ENCODE assay signal across 11 mouse cellular contexts in genomic region chr14:121636935-121637510, GRCm38 (mm10).
DNase-seq lines count a peak whose midpoint lies in the region; ATAC-seq lines count a peak whose summit lies in the region.
"Had no signal": no experiment of that assay in that cellular context is flagged by ENCODE, and none has a peak within 500 bp of the region (broad histone marks: within the 10 kb centered on the region; RNA-seq: fewer than 3 reads in every experiment).

No protein-coding gene starts in this region.

- 74% methylated on average over 12 of the region's 12 CpGs for WGBS in heart, embryonic 11.5 days (ENCODE audit: insufficient replicate concordance)
- WGBS in stomach, embryonic 16.5 days = 67% methylated on average over 12 of the region's 12 CpGs

- no peaks in the 10 kb centered on the region for H3K27me3 ChIP-seq in heart, embryonic 11.5 days (ENCODE audit: control insufficient read depth, insufficient read depth, low read length)
- no peaks in the 10 kb centered on the region for H3K27me3 ChIP-seq in stomach, embryonic 16.5 days (ENCODE audit: control insufficient read depth, insufficient read depth, low read length)
- H3K27me3 ChIP-seq: CH12.LX; liver, embryonic 13.5 days; neural tube, embryonic 12.5 days had no signal

- ATAC-seq in heart, embryonic 11.5 days (replicated peaks; ENCODE audit: insufficient number of reproducible peaks, low FRiP score, low TSS enrichment) = no peak
- peak; percentile 70 for ATAC-seq in stomach, embryonic 16.5 days (ENCODE audit: insufficient read depth, low FRiP score)
- no peak for ATAC-seq in CD4-positive, CD25-positive, alpha-beta regulatory T cell, adult 4 months

- H3K9ac ChIP-seq in heart, embryonic 11.5 days (ENCODE audit: low read depth, low read length) = no peak overlapping the region
- no peak overlapping the region for H3K9ac ChIP-seq in stomach, embryonic 16.5 days (ENCODE audit: low read length)
- H3K9ac ChIP-seq: liver, embryonic 13.5 days; neural tube, embryonic 12.5 days had no signal

- peak; percentile 94 for DNase-seq in heart, adult 11 months
- peak; percentile 61 for DNase-seq in right cerebral cortex, adult 18-20 months
- no peak for DNase-seq in right cerebral cortex, postnatal 4 days
- DNase-seq in heart, postnatal 4 days = peak; percentile 59
- no peak for DNase-seq in layer of hippocampus, postnatal 36 days
- DNase-seq: liver, embryonic 13.5 days had no signal

- no peak overlapping the region for H3K4me3 ChIP-seq in heart, embryonic 11.5 days (ENCODE audit: low read depth, low read length)
- H3K4me3 ChIP-seq in stomach, embryonic 16.5 days (replicated peaks; ENCODE audit: low read length) = no peak overlapping the region
- H3K4me3 ChIP-seq: liver, embryonic 13.5 days; neural tube, embryonic 12.5 days had no signal

- no peaks in the 10 kb centered on the region for H3K4me1 ChIP-seq in heart, embryonic 11.5 days (ENCODE audit: control insufficient read depth, insufficient read depth, low read length)
- H3K4me1 ChIP-seq in stomach, embryonic 16.5 days (ENCODE audit: control insufficient read depth, insufficient read depth, low read length) = no peaks in the 10 kb centered on the region
- H3K4me1 ChIP-seq: liver, embryonic 13.5 days; neural tube, embryonic 12.5 days had no signal

- no peaks in the 10 kb centered on the region for H3K9me3 ChIP-seq in heart, embryonic 11.5 days (replicated peaks; ENCODE audit: control insufficient read depth, low read length)
- no peaks in the 10 kb centered on the region for H3K9me3 ChIP-seq in stomach, embryonic 16.5 days (replicated peaks; ENCODE audit: control insufficient read depth, low read length)
- H3K9me3 ChIP-seq: liver, embryonic 13.5 days; neural tube, embryonic 12.5 days had no signal

- H3K36me3 ChIP-seq in heart, embryonic 11.5 days (ENCODE audit: control insufficient read depth, insufficient read depth, low read length) = peaks cover 3% of the 10 kb centered on the region
- H3K36me3 ChIP-seq in stomach, embryonic 16.5 days (ENCODE audit: control insufficient read depth, insufficient read depth, low read length) = 0 out of 2 replicates have a peak, but pooled peaks cover 10% of the 10 kb centered on the region

- H3K4me2 ChIP-seq in heart, embryonic 11.5 days = no peak overlapping the region
- no peak overlapping the region for H3K4me2 ChIP-seq in stomach, embryonic 16.5 days (ENCODE audit: low read depth, low read length)
- H3K4me2 ChIP-seq: liver, embryonic 13.5 days; neural tube, embryonic 12.5 days had no signal

- H3K27ac ChIP-seq in heart, embryonic 11.5 days (ENCODE audit: low read depth, low read length) = no peak overlapping the region
- no peak overlapping the region for H3K27ac ChIP-seq in stomach, embryonic 16.5 days (ENCODE audit: low read length)
- H3K27ac ChIP-seq: liver, embryonic 13.5 days; neural tube, embryonic 12.5 days had no signal

Comparison
In these comparisons a context has a peak if more than half of its experiments do, and no peak if none do; other contexts are left out.
1. DNase-seq: peak in heart, adult 11 months (single experiment), right cerebral cortex, adult 18-20 months (single experiment) and heart, postnatal 4 days (single experiment); none in right cerebral cortex, postnatal 4 days (single experiment) and layer of hippocampus, postnatal 36 days (0 of 2).